Mouse (Mus musculus) gastrocnemius, postnatal 36 days (tissue): ENCODE data around the gene Unc13c. TPM values are rescaled to one million over a fixed set of nuclear protein-coding genes. Genes with fewer than 3 reads are reported as not detected.
A peak's percentile ranks its signal among the peaks of the same experiment; 100 is the strongest.

Experiments
- DNase-seq, 2 experiments: peaks; one replicate each; pipeline ENCODE4 v3.0.0; 2022
- intact Hi-C: fragments of 180-260 bp; cut with DNase I; formaldehyde crosslinking; loops from one replicate; pipeline ENCODE4 v1.15.1; 2025
- long read RNA-seq, 2 experiments: library from polyadenylated mRNA; stranded (forward); transcript quantifications; one replicate each; pipeline ENCODE4 v2.0.0; 2021
- total RNA-seq, 2 experiments: library from RNA; stranded (reverse); gene quantifications; 2 replicates each; pipeline ENCODE4 v1.2.3; 2021

Gene Unc13c
- total RNA-seq, result under 1 TPM; 0.10 TPM
- long read RNA-seq, experiment 1, result 0 reads
- long read RNA-seq, experiment 2, result 0 reads

- DNase-seq, result no peak
- intact Hi-C loops, result no loop called here
Measured at GRCm38 (mm10) chr9:73968641-73969121, at the start of gene Unc13c. Gene Unc13c (minus strand): TSS chr9:73968966.

DNA sequence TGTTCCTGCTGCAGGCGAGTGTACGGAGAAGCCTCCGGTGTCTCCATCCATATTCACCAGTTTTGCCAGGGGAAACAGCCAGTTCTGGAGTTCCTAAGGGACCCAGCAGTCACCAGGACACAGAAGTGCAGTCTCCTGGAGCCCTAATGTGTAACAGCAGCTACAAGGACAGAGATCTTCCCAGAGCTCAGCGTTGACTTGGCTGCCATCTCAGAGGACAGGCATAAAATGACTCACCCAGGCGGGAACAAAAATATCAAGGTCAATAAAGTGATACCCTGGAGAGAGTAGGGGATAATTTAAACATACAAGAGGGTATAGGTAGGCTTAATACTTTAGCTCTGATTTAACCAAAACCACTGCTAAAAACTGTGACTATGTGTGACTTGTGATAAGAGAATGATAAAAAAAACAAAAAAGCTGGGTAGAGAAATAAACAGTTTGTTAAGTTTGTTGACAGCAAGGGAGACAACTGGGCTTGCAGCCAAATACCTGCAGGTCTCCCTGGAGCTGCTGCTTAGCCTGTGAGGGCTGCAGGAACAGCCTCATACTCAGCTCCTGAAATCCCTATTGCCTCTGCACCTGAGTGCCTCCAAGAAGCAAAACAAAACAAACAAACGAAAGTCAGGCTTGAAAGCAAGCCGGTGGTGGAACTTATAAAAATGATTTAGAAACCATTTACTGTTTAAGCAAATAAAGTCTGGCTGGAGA is 39.4 kb upstream of the Unc13c start:
- DNase-seq, result no peak
- intact Hi-C loops, result no loop called here

DNA sequence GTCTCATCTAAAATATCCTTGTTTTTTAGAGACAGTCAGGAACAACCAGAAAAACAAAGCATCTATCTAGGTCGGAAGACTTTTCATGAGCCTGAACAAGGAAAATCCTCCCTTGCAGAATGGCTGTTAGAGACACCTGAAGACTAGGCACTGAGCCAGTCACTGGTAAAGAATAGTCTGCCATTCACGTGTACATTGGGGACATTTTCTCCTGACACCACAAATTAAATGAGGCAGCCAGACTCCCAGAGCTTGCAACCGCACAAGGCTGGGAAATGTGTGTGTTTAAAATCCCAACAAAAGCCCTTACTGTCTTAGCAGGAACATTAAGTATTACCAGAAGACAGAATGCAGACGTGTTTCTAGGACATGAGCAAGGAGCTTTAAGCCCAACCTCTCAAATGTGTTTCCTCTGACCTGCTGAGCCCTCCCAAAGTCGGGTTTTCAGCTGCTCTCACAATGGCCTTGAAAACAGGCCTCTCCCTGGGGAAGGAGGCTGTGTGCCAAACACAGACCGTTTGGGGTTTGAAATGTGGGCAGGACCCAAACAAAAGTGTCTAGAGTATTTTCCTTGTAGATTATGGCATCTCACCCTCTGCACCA is 33.7 kb upstream of the Unc13c start:
- intact Hi-C loops, result no loop called here

DNA sequence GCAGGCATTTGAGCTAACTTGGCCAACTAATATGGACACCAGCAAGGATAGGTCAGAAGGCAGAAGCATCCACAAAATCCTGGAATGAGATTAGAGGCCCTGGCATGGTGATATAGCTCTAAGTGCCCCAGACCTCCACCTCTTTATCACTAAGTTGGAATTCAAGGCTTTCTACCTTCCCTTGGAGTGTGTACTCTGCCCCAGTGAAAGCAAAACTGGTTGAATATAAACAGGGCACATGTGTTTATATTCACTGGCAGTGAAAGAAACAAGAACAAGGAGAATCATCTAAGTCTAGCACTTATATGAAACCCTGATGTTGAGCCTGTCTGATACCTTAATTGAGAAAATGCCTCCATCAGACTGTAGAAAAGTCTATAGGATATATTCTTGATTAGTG is 19.3 kb upstream of the Unc13c start:
- no peak for DNase-seq

More for the DNA sequence above, 33.7 kb upstream of the Unc13c start:
- no peak for DNase-seq

GRCm38 (mm10) chr9:73987236-73987635 is 18.5 kb upstream of the Unc13c start:
- intact Hi-C loops, result no loop called here
- no peak for DNase-seq

More for the DNA sequence above, 19.3 kb upstream of the Unc13c start:
- intact Hi-C loops, result no loop called here

GRCm38 (mm10) chr9:73982597-73983344 is 14.0 kb upstream of the Unc13c start:
- peak in 1 of 2 experiments; percentile 9 for DNase-seq
- intact Hi-C loops, result loop anchor here (5.0 kb wide), 2 partner anchors 425 to 820 kb away; no protein-coding TSS in a partner anchor

DNA sequence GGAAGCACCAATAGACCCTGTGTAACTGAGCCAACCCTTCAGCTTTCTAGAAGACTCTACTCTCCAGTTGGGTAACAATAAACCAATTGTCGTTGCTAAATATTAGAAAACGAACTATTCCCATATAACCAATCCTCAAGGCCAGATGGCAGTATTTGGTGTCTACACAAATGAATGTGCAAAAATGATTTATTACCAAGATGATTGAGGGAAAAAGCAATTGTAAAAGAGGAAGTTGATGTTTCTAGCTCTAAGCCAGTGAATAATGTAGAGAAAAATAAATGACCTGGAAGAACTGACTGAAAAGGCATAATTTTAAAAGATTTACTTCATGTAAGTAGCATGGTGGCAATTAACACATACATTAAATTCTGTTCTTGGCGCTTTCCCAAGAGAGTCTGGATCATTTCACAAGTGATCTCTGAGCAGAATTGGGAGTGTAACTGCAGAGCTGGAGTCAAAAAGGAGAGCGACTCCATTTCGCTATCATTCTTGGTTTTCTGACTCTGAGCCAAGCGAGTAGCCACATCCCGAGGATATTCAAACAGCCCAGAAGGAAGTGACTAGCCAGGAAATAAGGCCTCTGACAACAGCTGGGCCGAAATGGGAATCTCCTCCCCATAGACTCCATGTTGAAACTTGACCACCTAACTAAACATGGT is 3.7 kb upstream of the Unc13c start:
- DNase-seq, result no peak
- intact Hi-C loops, result no loop called here

DNA sequence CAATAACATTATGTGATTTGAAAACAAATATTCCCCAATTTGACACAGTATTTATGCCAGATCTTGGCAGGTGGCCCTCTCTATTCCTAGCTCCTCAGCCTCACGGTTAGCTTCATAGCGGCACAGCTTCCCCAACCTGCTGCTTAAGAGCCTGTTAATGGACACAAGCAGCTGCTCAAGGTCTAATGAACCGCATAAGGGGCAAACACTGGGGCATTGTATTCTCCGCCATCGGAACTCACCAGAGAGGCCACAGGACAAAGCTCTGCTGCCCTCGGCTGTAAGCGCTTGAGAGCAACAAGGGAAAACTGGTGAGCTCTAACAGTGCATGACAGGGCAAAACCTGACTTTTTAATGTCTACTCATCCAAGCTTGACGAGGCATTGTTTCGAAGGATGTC is 2.0 kb upstream of the Unc13c start:
- no peak for DNase-seq
- intact Hi-C loops, result no loop called here

DNA sequence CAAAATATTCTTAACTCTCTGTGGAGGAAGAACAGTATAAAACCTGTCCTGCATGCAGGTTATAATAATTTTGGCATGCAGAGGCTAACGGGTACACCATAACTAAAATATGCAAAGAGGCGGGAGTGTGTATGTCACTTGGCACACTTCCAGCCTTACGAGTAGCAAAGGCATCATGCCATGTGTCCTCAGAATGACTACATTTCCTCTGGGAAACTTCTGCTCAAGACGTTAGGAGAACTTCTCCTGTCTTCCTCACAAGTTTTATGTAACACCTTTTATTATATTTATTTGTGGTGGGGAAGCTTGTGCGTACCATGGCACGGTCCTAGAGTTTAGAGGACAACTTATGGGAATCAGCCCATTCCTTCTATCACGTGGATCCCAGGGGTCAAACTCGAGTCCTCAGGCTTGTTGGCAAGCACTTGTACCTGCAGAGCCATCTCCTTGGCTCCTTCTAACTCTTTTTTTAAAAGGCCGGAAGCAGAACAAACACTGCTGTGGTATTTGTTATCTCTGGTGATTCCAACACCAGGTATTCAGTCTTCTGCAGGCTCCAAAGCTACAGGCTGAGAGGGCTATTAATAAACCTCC is 3.3 kb downstream of the Unc13c start:
- DNase-seq, result no peak
- intact Hi-C loops, result no loop called here

DNA sequence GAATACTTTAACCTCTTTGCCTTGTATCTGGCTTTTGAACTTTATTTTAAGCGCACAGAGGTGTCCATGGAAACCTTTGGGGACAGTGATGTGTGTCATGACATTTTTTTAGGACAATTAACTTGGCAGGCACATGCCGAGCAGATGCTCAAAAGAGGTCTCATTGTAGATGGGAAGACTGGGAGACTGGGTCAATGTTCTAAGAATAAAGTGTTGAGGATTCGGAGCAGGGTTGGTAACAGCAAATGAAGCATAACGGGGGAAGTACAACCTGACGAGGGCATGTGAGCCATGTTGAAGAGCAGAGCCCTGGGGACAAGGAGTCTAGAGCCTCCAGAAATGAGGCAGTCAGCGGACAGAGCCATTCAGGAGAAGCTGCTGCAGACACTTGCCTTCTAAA is 6.3 kb downstream of the Unc13c start:
- intact Hi-C loops, result no loop called here
- no peak for DNase-seq

- intact Hi-C loops, result no loop called here
- no peak for DNase-seq
Measured at GRCm38 (mm10) chr9:73952331-73952730, 16.4 kb downstream of the Unc13c start.

DNA sequence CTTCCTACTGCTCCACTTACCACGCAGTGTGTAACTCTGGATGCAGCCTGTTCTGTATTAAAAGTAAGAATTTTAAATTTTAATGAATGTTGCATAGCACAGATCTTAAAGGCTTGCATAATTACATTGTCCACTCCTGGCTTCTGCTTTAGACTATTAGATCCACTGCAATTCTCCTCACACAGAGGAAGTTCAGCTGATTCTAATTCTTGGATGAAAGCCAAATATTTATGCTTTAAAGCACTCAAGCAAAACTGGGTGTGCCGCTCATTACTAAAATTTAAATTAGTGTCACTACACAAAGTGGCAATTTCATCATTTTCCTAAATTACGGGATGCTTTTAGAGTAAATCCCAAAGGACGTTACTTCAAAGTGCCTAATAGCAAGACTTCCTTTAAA is 17.2 kb downstream of the Unc13c start:
- no peak for DNase-seq
- intact Hi-C loops, result no loop called here

- intact Hi-C loops, result no loop called here
Measured at GRCm38 (mm10) chr9:73934844-73935243, 33.9 kb downstream of the Unc13c start.

GRCm38 (mm10) chr9:73931988-73932387 is 36.8 kb downstream of the Unc13c start:
- intact Hi-C loops, result no loop called here
- no peak for DNase-seq

More at GRCm38 (mm10) chr9:73934844-73935243, 33.9 kb downstream of the Unc13c start:
- no peak for DNase-seq

GRCm38 (mm10) chr9:73927276-73927675 is 41.5 kb downstream of the Unc13c start:
- intact Hi-C loops, result no loop called here
- no peak for DNase-seq

DNA sequence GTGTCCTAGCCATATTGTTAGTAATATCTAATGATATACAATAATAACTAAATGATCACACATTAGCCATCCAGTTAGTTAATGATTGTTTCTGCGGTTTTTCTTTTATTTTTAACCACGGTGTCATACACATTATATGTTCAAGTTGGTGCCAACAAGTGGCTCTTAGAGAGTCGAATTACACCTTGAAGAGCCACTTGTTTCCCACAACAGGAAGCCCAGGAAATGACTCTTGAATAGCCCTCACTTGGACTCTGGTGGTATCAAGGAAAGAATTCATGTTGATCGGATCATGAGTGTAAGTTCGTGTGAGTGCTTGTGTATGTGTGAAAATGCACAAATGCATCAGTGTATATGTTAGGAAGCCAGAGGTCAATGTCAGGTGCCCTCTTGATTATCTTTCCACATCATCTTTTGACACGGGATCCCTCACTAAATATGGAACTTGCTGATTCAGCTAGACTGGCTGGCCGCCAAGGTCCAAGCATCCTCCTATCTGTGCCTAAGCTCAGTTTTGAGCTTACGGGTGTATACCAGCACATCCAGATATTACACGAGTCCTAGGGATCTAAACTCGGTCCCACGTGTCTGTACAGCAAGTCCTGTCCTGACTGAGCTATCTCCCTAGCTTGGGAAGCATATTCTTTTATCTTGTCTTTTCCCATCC is 46.2 kb downstream of the Unc13c start:
- intact Hi-C loops, result no loop called here
- DNase-seq, result no peak

- intact Hi-C loops, result no loop called here
Measured at GRCm38 (mm10) chr9:73905959-73906358, 62.8 kb downstream of the Unc13c start.

DNA sequence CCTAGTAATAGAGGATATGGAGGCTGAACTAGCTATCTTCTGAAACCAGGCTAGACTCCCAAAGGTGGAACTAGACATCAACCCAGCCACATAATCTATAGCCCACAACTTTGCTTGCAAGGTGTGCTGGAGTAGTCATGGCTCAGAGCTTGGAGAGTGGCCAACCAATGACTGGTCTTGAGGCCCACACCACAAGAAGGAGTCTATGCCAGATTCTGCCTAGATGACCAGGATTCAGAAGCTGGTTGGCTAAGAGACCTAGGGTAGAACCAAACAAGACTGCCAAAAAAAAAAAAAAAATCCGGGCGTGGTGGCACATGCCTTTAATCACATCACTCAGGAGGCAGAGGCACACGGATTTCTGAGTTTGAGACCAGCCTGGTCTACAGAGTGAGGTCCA is 70.2 kb downstream of the Unc13c start:
- no peak for DNase-seq
- intact Hi-C loops, result no loop called here

More at GRCm38 (mm10) chr9:73905959-73906358, 62.8 kb downstream of the Unc13c start:
- DNase-seq, result no peak

- intact Hi-C loops, result no loop called here
- no peak for DNase-seq
Measured at GRCm38 (mm10) chr9:73896210-73896609, 72.6 kb downstream of the Unc13c start.

DNA sequence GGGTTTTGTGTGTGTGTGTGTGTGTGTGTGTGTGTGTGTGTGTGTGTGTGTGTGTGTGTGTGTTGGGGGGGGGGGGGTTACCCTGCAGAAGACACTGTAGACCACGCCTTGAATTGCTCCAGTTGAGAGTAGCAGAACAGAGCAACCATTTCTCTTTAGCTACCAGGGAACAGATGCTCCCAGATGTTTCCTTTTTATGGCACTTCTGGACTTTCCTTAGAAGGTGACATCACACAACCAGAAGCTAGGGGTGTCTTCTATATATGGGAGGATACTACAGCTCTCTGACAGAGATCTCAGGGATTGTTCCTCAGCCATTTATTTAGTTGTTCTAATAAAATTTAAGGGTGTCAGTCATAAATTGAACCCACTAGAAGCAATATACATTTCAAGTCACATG is 85.2 kb downstream of the Unc13c start:
- intact Hi-C loops, result no loop called here
- no peak for DNase-seq
